Mouse (Mus musculus): ENCODE measurements around the gene Ogt. TPM values are rescaled to one million over a fixed set of nuclear protein-coding genes. Genes with fewer than 3 reads are reported as not detected.

The Ogt gene
- polyA plus RNA-seq (2012; rRNA removed; ENCODE audit: low replicate concordance), result 109 and 153 TPM in 2 replicates

DNA sequence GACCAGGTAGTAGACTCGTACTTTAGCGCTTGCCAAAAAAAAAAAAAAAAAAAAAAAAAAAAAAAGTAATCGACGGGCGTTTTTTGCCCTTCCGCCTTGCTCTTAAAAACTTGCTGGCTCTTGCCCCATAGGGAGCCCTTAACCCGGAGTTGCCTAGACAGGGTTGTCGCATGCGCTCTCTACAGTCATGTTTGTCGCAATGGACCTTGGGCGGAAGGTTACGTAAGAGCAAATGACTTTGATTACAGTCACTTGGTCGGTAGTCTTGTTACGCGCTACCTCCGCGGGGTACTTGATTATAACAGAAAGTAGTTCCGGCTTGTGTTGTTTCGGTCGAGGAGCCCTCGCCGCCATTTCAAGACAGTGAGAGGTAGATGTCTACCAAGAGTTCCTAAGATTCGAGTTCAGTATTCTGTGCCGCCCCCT is at the start of gene Ogt:
Gene Ogt, plus strand, starts transcription at position 320 of the 426 bp plus-strand sequence.

DNA sequence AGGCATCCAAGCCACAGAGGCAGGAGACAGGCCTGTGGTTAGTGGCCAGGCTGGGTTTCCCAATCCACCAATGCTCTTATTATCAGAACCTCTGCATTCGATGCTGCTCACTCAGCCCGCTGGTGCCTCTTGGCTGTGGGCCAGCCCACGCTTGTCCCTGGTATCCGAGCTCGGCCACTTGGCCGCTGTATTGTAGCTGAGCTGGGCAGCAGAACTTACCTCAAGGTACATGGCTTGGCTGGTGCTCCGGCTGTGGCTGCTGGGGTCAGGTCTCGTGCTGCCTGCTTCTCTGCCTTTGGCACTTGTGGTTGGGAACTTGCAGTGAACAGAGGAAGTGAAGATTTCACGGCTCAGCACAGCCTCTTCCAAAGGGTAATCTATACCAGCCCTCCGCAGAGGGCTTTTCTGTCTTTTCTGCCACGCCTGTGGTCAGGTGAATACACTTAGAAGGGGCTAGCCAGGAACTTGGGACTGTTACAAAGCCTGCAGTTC is 94.0 kb downstream of the Ogt start, which contains the start of gene Cxcr3:
Gene Cxcr3, minus strand, starts transcription at position 442 of the 492 bp plus-strand sequence.

Other genes with a start within 250 kb of the Ogt start
- 26.1 and 52.2 TPM in 2 replicates for gene Zmym3, start 219.2 kb upstream of the Ogt start, polyA plus RNA-seq (2012; rRNA removed; ENCODE audit: low replicate concordance)
- gene Nono, start 210.7 kb upstream of the Ogt start, polyA plus RNA-seq (2012; rRNA removed; ENCODE audit: low replicate concordance), result 86.8 and 191 TPM in 2 replicates
- 0.17 and 0.66 TPM in 2 replicates for gene Itgb1bp2, start 191.0 kb upstream of the Ogt start, polyA plus RNA-seq (2012; rRNA removed; ENCODE audit: low replicate concordance)
- 3.9 and 7.9 TPM in 2 replicates for gene Taf1, start 107.3 kb upstream of the Ogt start, polyA plus RNA-seq (2012; rRNA removed; ENCODE audit: low replicate concordance)
- 4.6 and 7.3 TPM in 2 replicates for gene Cxcr3, start 94.2 kb downstream of the Ogt start, polyA plus RNA-seq (2012; rRNA removed; ENCODE audit: low replicate concordance)
- 0.20 TPM in 1 of 2 replicates, not detected in the other for gene Gm4779, start 154.4 kb downstream of the Ogt start, polyA plus RNA-seq (2012; rRNA removed; ENCODE audit: low replicate concordance)
- not detected in 2 replicates for gene 8030474K03Rik, start 154.6 kb downstream of the Ogt start, polyA plus RNA-seq (2012; rRNA removed; ENCODE audit: low replicate concordance)
- 4.0 and 10.0 TPM in 2 replicates for gene Nhsl2, start 209.3 kb downstream of the Ogt start, polyA plus RNA-seq (2012; rRNA removed; ENCODE audit: low replicate concordance)

Data from subcutaneous adipose tissue, adult 2 months (tissue).